Mouse (Mus musculus) ES-CJ7 (cell line): ENCODE results near the gene Ccdc180.
A peak's percentile ranks its signal among the peaks of the same experiment; 100 is the strongest.

Source experiments
- DNase-seq: peaks from one replicate; pipeline ENCODE4 v3.0.0; 2011; ENCODE audit warnings: low read depth, low spot score

The Ccdc180 gene

DNA sequence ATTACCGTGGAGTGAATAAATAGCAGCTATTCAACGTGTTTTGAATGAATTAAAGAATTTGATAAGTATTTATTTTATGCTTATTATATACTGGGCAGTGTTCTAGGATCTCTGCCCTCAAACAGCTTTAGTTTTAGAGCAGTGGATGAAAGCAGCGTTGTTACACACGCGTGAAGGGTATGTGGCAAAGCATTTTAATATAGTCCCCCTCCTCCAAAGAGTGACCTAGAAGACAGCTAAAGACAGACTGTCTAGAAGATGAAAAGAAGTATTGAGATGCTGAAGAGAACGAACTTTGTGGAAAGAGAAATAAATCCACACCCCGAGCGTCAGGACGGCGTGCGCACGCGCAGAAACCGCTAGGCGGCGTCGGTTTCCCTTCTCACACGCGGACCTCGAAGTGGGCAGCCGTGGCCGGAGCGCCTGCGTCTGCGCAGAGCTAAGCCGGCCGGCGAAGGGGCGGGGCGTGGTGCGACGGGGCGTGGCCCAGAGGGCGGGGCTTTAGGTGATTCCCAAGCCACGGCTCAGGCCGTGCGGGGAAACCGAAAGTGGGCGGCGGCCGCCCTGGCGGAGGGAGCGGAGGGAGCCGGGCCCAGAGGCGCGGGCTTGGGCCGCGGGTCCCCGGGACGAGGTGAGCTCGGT, 81.8 kb downstream of the Ccdc180 start:
- DNase-seq = peak; percentile 89

DNA sequence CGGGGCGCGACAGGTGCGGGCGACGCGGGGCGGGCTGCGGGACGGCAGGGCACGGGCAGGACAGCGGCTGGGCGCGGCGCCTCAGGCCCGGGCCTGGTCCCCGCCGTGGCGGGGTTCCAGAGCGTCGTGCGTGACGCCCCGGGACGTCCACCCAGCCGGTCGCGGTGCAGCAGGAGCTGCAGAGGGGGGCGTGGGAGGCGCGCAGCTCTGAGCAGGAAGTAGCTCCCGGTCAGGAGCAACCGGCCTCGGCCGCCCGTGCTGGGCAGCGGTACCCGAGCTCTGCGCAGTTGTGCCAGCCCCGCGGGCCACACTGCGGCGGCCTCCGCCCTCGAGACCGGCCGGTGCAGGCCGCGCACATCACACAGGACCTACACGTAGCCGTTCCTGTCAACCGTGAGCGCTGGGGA, 82.3 kb downstream of the Ccdc180 start:
- DNase-seq = no peak

DNA sequence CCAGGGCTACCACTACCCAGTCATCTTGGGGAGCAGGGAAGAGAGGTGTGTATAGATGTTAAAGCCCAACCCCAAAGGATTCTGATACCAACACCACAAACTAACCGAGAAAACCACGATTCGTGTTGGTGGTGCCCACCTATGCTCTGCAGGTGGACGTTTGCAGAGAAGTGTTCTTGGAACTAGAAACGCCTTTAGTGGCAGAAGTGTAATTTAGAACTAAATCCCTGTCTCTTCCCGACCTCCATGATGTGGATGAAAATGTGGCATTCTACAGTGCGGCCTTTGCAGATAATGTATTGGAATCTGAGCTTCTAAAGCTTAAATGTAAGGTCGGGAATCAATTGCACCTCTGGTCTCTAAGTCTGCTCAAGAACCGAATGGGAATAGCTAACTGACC, 82.8 kb downstream of the Ccdc180 start:
- DNase-seq = no peak

DNA sequence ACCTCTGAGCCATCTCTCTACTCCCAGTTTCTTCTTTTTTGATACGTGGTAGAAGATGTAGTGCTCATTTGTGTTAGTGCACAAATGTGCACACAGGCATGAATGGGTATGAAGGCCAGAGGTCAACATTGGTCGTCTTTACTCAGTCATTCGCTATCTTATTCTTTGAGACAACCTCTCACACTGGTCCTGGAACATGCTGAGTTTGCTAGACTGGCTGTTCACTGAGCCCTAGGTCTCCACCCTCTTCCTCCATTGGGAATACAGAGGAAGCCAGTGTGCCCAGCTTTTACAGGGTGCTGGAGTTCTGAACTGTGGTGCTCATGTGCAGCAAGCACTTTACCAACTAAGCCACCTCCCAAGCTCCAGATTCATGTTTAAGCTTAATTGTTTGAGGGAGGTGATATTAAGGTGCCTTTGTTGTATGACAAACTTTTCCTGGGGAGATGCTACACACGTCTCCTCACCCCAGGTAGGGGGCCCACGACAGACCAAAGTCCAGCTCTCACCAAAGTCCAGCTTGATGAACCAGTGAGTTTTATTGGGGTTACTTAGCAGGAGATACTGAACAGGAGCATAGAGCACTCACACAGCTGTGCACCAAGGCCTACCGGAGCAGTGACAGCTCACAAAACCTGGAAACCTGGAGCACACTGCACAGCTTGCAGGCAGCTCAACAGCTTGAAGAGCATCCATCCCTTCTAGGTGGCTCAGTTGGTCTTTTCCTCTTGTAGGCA, 87.0 kb downstream of the Ccdc180 start:
- no peak for DNase-seq

DNA sequence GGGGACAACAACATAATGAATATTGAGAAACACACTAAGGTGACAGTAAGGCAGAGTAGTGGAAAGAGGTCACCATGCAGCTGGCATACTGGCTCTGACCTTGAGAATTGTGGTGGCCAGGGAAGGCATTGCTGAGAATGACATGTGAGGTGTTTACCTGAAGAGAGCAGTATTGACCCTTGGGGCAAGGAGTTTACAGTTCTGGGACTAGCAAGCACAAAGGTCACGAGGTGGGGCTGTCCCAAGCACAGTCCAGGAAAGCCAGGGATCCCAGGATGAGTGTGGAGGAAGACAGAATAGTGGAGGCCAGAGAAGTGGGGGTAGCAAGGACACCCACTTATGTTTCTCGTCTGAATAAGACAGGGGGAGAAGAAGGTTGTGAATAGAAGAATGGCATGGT, 89.8 kb downstream of the Ccdc180 start:
- no peak for DNase-seq

- no peak for DNase-seq
Observed at GRCm38 (mm10) chr4:45981054-45981453, 91.0 kb downstream of the Ccdc180 start.

- no peak for DNase-seq
Observed at GRCm38 (mm10) chr4:45990427-45991135, 100.5 kb downstream of the Ccdc180 start.

DNA sequence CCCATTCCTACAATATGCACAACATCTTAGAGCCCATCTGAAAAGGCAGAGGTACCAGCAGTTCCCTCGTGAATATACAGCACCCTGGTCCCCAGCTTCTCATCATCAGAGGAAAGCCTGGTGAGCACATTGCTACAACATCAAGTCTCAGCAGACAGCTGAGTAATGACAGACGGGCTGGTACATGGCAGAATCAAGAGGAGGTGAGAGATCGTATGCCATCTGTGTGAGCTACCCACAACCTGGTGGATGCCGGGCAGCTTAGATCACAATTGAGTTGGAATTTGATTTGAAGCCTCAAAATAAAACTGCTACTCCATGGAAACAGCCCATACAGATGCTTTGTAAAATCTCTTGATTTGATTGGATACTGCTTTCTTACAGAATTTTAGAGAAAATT, 108.4 kb downstream of the Ccdc180 start:
- no peak for DNase-seq
